Mouse (Mus musculus) hindbrain, embryonic 16.5 days (tissue): ENCODE measurements around the gene Nkpd1. TPM values are rescaled to one million over a fixed set of nuclear protein-coding genes. Genes with fewer than 3 reads are reported as not detected.

Experiments used
- ATAC-seq: fragments of 200-750 bp; cut with Nextera tagmentation; 2 replicates; pipeline ENCODE4 v1.8.0; 2017; ENCODE audit warnings: moderate TSS enrichment, moderate library complexity
- H3K27ac ChIP-seq: fragments of 300-500 bp; sonication (generic); 2 replicates; pipeline ENCODE4 v1.5.1; 2014; ENCODE audit warnings: low read depth, mild to moderate bottlenecking, control low read depth, low read length, moderate library complexity
- H3K27me3 ChIP-seq: fragments of 300-500 bp; sonication (generic); replicated peaks from 2 replicates; pipeline ENCODE4 v1.6.1; 2014; ENCODE audit warnings: low read length; ENCODE audit not compliant: control insufficient read depth, insufficient read depth
- H3K36me3 ChIP-seq: fragments of 300-500 bp; sonication (generic); 2 replicates; pipeline ENCODE4 v1.6.1; 2014; ENCODE audit warnings: mild to moderate bottlenecking, low read length, moderate library complexity, mixed read lengths; ENCODE audit not compliant: control insufficient read depth, insufficient read depth
- H3K4me1 ChIP-seq: fragments of 300-500 bp; sonication (generic); 2 replicates; pipeline ENCODE4 v1.6.1; 2014; ENCODE audit warnings: low read depth, low read length; ENCODE audit not compliant: control insufficient read depth, insufficient read depth
- H3K4me2 ChIP-seq: fragments of 300-500 bp; sonication (generic); 2 replicates; pipeline ENCODE4 v1.6.1; 2014; ENCODE audit warnings: mild to moderate bottlenecking, low read length, control low read depth, moderate library complexity
- H3K4me3 ChIP-seq: fragments of 300-500 bp; sonication (generic); 2 replicates; pipeline ENCODE4 v1.5.1; 2014; ENCODE audit warnings: mild to moderate bottlenecking, low read length, control low read depth, moderate library complexity
- H3K9ac ChIP-seq: fragments of 300-500 bp; sonication (generic); 2 replicates; pipeline ENCODE4 v1.6.1; 2014; ENCODE audit warnings: low read depth, mild to moderate bottlenecking, control low read depth, low read length, moderate library complexity
- H3K9me3 ChIP-seq: fragments of 300-500 bp; sonication (generic); 2 replicates; pipeline ENCODE4 v1.6.1; 2014; ENCODE audit warnings: mild to moderate bottlenecking, low read length, moderate library complexity; ENCODE audit not compliant: control insufficient read depth
- WGBS: fragments of 180-500 bp; shearing (Covaris S2); extraction: QIAGEN DNeasy Blood & Tissue Kit; methylation state at CpG from one replicate; pipeline ENCODE4 v1.1.7; 2014; 5-methylcytosine and 5-hydroxymethylcytosine counted together
- polyA plus RNA-seq: library from polyadenylated mRNA; unstranded; fragments of >200 nt; fragmentation: Nextera tagmentation; extraction: Ambion mirVana; gene quantifications from 2 replicates; pipeline ENCODE4 v1.2.1, GENCODE M21; 2015

Nkpd1 gene
- polyA plus RNA-seq, 1 experiment from 2014 or later, result 2.3 TPM

DNA sequence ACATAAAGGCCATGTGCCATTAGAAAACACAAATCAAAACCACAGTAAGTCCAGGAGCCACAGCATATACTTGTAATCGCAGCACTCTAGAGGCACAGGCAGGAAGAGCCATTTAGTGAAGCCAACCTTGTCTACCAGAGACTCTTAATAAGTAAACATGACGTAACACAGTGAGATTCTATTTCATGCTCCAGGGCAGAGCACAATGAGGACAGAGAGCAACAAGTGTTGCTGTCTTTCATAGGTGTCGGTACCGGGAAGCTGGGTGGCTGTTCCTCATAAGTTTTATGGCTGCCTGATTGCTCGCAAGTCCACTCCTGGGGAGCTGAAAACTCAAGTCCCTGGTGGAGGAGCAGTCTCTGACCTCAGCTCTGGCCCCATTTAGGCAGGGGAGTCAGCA, 34.0 kb downstream of the Nkpd1 start:
- no peak overlapping the region for H3K27ac ChIP-seq
- H3K9ac ChIP-seq, result no peak overlapping the region
- ATAC-seq, result no peak
- H3K9me3 ChIP-seq, result no peaks in the 10 kb centered on the region
- H3K4me3 ChIP-seq, result no peak overlapping the region
- 86% methylated on average over 5 of the region's 5 CpGs for WGBS
- H3K4me2 ChIP-seq, result no peak overlapping the region
- H3K36me3 ChIP-seq, result no peaks in the 10 kb centered on the region
- H3K4me1 ChIP-seq, result peaks cover 1% of the 10 kb centered on the region; the same call in 1 of the 2 replicates
- no peaks in the 10 kb centered on the region for H3K27me3 ChIP-seq

DNA sequence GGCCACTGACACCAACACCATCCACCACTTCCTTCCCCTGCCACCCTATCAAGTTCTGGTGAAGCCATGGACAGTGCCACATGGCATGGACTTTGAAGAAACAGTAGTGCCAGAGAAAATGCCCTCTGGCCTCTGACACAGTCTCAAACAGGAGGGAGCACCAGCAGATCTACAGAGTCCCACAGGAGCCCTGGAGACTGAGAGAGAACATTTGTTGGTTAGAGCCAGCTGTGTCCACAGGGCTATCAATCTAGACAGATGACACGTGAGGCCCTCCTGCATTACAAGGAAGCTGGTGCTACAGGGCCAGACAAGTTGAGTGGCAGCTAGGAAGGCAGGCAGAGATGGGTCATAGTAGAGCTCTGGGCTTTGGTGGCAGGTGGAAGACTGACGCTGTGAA, 34.8 kb downstream of the Nkpd1 start:
- H3K4me2 ChIP-seq, result no peak overlapping the region
- WGBS, result 51% methylated on average over 2 of the region's 2 CpGs
- no peaks in the 10 kb centered on the region for H3K9me3 ChIP-seq
- no peak overlapping the region for H3K27ac ChIP-seq
- H3K27me3 ChIP-seq, result no peaks in the 10 kb centered on the region
- no peak overlapping the region for H3K4me3 ChIP-seq
- no peak for ATAC-seq
- H3K9ac ChIP-seq, result no peak overlapping the region
- H3K36me3 ChIP-seq, result no peaks in the 10 kb centered on the region
- H3K4me1 ChIP-seq, result peaks cover 7% of the 10 kb centered on the region; the same call in 1 of the 2 replicates

DNA sequence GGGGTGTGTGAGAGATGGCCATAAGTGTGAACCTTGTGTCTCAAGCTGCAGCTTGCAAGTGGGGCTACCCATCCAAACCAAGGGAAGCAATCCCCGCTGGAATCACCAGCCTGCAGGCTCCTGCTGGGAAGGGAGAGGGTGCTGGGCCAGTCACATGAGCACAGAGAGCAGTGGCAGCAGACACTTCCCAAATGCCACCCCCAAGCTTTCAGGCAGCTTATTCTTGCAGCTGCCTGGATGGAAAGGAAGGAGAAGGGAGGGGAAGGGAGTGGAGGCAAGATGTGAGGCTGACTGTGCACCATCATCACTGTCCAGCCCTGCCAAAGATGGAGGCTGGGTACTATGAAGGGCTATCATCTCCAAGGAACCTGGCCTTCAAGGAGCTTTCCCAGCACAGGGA, 36.5 kb downstream of the Nkpd1 start:
- no peak overlapping the region for H3K4me2 ChIP-seq
- H3K4me1 ChIP-seq, result peaks cover 20% of the 10 kb centered on the region
- H3K9me3 ChIP-seq, result no peaks in the 10 kb centered on the region
- no peak for ATAC-seq
- H3K36me3 ChIP-seq, result no peaks in the 10 kb centered on the region
- 78% methylated on average over 1 of the region's 1 CpGs for WGBS
- no peaks in the 10 kb centered on the region for H3K27me3 ChIP-seq
- no peak overlapping the region for H3K9ac ChIP-seq
- H3K4me3 ChIP-seq, result no peak overlapping the region
- H3K27ac ChIP-seq, result no peak overlapping the region

DNA sequence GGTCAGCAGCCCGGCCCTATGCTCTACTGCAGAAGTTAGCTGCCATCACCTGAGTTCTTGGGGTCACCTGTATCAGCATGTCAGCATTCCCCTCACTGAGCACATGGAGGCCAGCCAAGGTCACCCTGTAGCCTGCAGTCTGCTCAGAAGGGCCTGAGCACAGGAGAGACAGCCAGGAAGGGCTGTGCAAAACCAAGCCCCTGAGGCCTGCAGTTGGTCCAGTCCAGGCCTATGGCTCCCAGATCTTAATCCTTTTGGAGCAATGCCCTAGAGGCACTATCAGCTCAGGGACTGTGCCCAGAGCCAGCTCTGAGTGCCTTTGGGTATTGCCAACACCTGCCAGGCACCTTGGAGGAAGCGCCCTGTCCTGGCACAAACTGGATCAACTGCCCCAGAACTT, 39.4 kb downstream of the Nkpd1 start:
- Histone ChIP-seq H3K27ac (no peak overlapping the region), H3K4me1 (peaks cover 41% of the 10 kb centered on the region), H3K9me3 (no peaks in the 10 kb centered on the region), H3K9ac (no peak overlapping the region), H3K36me3 (no peaks in the 10 kb centered on the region), H3K4me2 (no peak overlapping the region), H3K4me3 (no peak overlapping the region), H3K27me3 (no peaks in the 10 kb centered on the region)
- no peak for ATAC-seq
- WGBS, result 98% methylated on average over 2 of the region's 2 CpGs

DNA sequence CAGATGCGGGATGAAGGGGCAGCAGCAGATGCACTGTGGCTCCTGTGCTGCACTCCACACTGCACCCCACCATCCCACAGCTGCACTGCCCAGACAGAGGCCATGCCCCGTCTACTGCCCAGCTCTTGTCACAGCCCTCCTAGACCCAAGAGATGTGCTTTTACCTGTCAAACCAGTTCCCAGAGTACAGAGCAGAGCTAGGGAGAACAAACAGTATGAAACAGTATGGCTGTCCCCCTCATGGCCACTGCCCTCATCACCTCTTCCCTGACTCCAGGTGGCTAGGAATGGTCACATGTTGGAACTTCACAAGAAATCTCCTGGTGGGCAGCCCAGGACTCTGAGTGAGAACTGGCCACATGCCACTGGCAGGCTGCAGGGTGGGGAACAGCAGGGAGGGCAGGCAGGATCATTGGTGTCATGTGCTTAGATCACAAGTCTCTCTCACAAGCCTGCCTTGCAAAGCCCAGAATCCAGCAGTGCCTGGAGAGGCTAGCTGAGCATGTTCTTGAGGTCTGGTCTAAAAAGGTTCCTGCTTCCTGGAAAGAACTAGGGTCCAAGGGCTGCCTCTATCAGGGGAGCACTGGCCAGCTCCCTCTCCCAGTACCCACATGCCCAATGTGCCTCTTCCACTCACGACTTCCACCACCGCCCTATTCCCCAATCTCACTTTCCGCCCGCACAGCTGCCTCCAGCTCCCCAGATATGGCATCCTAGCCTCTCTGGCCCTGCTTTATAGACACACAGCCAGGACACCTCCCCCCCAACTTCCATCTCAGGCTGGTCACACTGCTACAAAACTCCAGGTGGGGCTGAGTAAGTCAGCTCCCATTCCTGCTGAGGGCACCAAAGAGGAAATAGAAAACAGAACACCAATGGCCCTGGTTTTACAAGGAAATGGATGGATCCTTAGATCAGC, 40.6 kb downstream of the Nkpd1 start:
- Histone ChIP-seq H3K36me3 (no peaks in the 10 kb centered on the region), H3K4me3 (no peak overlapping the region), H3K4me2 (peak overlapping the region; percentile 26), H3K27me3 (no peaks in the 10 kb centered on the region), H3K4me1 (peaks cover 45% of the 10 kb centered on the region), H3K9me3 (no peaks in the 10 kb centered on the region), H3K27ac (no peak overlapping the region), H3K9ac (peak overlapping the region; percentile 36)
- 95% methylated on average over 6 of the region's 6 CpGs for WGBS
- no peak for ATAC-seq

DNA sequence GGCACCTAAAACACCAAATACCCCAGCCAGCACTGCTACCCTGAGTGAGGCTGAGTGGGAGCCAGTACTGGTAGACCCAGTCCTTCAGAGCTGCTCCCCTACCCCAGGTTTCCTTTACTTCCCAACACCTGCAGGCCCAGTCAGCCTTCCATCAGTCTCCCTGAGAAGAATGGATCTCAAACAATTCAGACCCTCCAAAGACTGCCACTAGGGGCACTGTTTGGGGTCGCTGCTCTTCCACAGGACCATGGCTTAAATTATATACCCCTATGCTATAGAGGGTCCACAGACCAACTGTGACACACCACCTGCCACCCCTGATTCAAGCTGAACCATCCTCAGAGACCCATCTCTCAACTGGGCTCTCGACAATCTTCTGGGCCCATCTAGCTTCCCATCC, 41.3 kb downstream of the Nkpd1 start:
- Histone ChIP-seq H3K4me1 (peaks cover 48% of the 10 kb centered on the region), H3K9ac (peak overlapping the region; percentile 36; the same call in 1 of the 2 replicates), H3K4me2 (peak overlapping the region; percentile 26), H3K27ac (no peak overlapping the region), H3K27me3 (no peaks in the 10 kb centered on the region), H3K9me3 (no peaks in the 10 kb centered on the region), H3K4me3 (no peak overlapping the region), H3K36me3 (no peaks in the 10 kb centered on the region)
- 45% methylated on average over 2 of the region's 2 CpGs for WGBS
- ATAC-seq, result no peak

DNA sequence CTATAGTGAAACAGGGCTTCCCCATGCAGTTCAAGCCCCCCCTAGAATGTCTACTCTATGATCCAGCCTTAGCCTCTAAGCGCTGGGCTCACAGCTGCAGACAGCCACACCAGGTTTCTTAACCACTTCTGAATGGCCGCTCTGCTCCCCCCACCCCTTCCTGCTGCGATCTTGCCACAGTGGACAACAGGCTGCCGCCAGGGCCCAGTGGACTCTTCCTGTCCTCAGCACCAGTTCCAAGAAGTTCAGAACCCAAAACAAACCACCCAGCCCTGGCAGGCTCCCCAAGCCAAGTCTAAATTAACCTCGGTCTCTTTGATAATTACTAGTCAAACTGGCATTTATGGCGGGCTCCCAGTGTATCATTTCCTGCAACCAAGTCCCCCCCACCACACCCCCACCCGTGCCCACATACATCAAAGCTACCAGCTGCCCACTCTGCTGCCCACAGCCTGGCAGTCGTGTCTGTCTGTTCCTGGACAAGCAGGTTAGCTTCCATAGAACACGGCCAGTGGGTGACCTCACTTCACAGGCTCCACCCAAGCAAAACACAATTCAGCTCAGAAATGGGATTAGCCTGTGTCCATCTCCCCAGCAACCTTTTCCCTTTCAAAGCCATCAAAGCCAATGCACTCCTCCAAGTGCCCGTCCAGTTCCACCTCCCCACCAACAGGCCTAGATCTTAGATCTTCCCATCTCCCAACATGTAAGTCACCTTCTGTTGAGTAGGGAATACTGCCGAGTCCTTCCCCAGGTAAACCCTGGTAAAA, 43.0 kb downstream of the Nkpd1 start:
- Histone ChIP-seq H3K4me2 (peak overlapping the region; percentile 73), H3K27me3 (no peaks in the 10 kb centered on the region), H3K27ac (peak overlapping the region; percentile 94), H3K9ac (peak overlapping the region; percentile 98), H3K4me3 (peak overlapping the region; percentile 89), H3K4me1 (peaks cover 48% of the 10 kb centered on the region), H3K36me3 (peaks cover 15% of the 10 kb centered on the region), H3K9me3 (peaks cover 4% of the 10 kb centered on the region; the same call in 1 of the 2 replicates)
- WGBS, result 24% methylated on average over 11 of the region's 11 CpGs
- no peak for ATAC-seq

DNA sequence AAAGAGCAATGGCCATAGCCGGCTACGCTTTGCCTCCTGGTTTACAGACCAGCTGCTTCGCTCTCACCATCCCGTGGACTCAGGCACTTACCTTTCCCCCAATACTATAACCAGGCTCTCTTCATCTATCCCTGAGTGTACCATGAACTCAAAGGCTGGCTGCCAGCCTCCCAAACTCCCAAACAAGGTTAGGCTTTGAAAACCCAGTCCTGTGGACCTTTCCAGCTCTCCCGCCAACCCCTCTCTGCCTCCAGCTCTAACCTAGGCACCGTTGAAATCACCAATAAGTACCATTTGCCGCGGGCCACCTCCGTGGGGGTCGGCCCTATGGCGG, 43.8 kb downstream of the Nkpd1 start:
- WGBS, result 2% methylated on average over 11 of the region's 11 CpGs
- Histone ChIP-seq H3K27ac (peak overlapping the region; percentile 94), H3K4me3 (peak overlapping the region; percentile 89), H3K4me2 (peak overlapping the region; percentile 73), H3K36me3 (peaks cover 16% of the 10 kb centered on the region), H3K9me3 (peaks cover 4% of the 10 kb centered on the region; the same call in 1 of the 2 replicates), H3K9ac (peak overlapping the region; percentile 98), H3K27me3 (no peaks in the 10 kb centered on the region), H3K4me1 (peaks cover 48% of the 10 kb centered on the region)
- no peak; the same call in 1 of the 2 replicates for ATAC-seq
